In the genomic region with DNA sequence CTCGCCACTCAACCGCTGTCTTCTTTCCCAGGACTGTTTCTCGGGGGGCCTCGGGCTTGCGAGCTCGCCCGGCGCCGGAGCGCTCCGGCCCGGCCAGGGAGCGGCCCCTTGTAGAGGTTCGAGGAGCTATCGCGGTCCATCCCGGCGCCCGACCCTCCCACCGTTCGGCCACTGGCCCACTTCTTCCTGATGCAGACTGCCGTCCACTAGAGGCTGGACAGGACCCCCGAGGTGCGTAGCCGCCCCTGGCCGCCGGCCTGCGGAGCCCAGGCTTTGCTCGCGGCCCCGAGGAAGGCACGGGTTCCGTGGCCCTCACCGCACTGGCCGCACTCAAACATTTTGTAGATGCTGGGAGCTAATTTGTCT, we compare ENCODE assay signal across 8 mouse cellular contexts. TPM values are rescaled to one million over a fixed set of nuclear protein-coding genes. Genes with fewer than 3 reads are reported as not detected.
A peak's percentile ranks its signal among the peaks of the same experiment; 100 is the strongest.
DNase-seq lines count a peak whose midpoint lies in the region; ATAC-seq and TF ChIP-seq lines count a peak whose summit lies in the region.

No protein-coding gene starts in this region.

- in situ Hi-C loops in CH12.LX (cut with MboI; ENCODE audit: low pct_ligation_motif_present, low pct_unique_long_range_greater_than_20kb, low sequenced_read_pairs) = no loop called here

- peak; percentile 57 for ATAC-seq in kidney, embryonic 15.5 days (replicated peaks; ENCODE audit: low FRiP score)
- ATAC-seq in heart, embryonic 16.5 days (replicated peaks; ENCODE audit: extremely low read depth, insufficient read depth, low FRiP score) = no peak; the same call in 1 of the 2 replicates
- ATAC-seq in liver, embryonic 15.5 days (ENCODE audit: insufficient read depth) = no peak; the same call in 1 of the 2 replicates
- peak; percentile 40 for ATAC-seq in neural tube, embryonic 15.5 days (ENCODE audit: low FRiP score)

- TF ChIP-seq EP300 in CH12.LX (IDR thresholded peaks at IDR 0.05; ENCODE audit: low read length) = no peak

- DNase-seq in kidney, postnatal 36 days = no peak
- DNase-seq in CH12.LX (ENCODE audit: extremely low read depth) = no peak
- DNase-seq in cerebellum, adult 2 months = peak in 1 of 2 experiments; percentile 27
- no peak for DNase-seq in c-Kit-positive CD71-positive TER-119-positive erythroid progenitor cells, embryonic 14.5 days (ENCODE audit: low spot score)

- H3K27ac ChIP-seq in kidney, embryonic 15.5 days = peak overlapping the region; percentile 89
- peak overlapping the region; percentile 63 for H3K27ac ChIP-seq in CH12.LX (ENCODE audit: insufficient read depth, low read depth)
- peak overlapping the region; percentile 95 for H3K27ac ChIP-seq in cerebellum, adult 2 months (ENCODE audit: insufficient read depth, low read length)
- peak overlapping the region; percentile 90 for H3K27ac ChIP-seq in heart, embryonic 16.5 days (ENCODE audit: low read length)
- peak overlapping the region; percentile 90 for H3K27ac ChIP-seq in liver, embryonic 15.5 days (replicated peaks)
- peak overlapping the region; percentile 89 for H3K27ac ChIP-seq in neural tube, embryonic 15.5 days (replicated peaks)

- no peaks in the 10 kb centered on the region for H3K79me2 ChIP-seq in CH12.LX (replicated peaks; ENCODE audit: control insufficient read depth, extremely low read depth, insufficient read depth, poor library complexity, severe bottlenecking)

- H3K36me3 ChIP-seq in kidney, embryonic 15.5 days = no peaks in the 10 kb centered on the region
- H3K36me3 ChIP-seq in CH12.LX (replicated peaks in 1 of 2; ENCODE audit: control insufficient read depth in 1 of 2, insufficient read depth in 1 of 2, low read length in 1 of 2) = peaks cover 0 to 4% of the 10 kb centered on the region in 2 experiments
- no peaks in the 10 kb centered on the region for H3K36me3 ChIP-seq in heart, embryonic 16.5 days (ENCODE audit: control insufficient read depth, insufficient read depth)
- H3K36me3 ChIP-seq in liver, embryonic 15.5 days (replicated peaks) = no peaks in the 10 kb centered on the region
- H3K36me3 ChIP-seq in neural tube, embryonic 15.5 days = no peaks in the 10 kb centered on the region

- peak overlapping the region; percentile 63 for H3K9ac ChIP-seq in kidney, embryonic 15.5 days
- peak overlapping the region; percentile 71 for H3K9ac ChIP-seq in CH12.LX (ENCODE audit: insufficient read depth, low read depth)
- H3K9ac ChIP-seq in heart, embryonic 16.5 days (ENCODE audit: low read length) = peak overlapping the region; percentile 77
- peak overlapping the region; percentile 75 for H3K9ac ChIP-seq in liver, embryonic 15.5 days
- peak overlapping the region; percentile 73 for H3K9ac ChIP-seq in neural tube, embryonic 15.5 days (replicated peaks)

- H3K4me2 ChIP-seq in kidney, embryonic 15.5 days = peak overlapping the region; percentile 60
- no peak overlapping the region for H3K4me2 ChIP-seq in CH12.LX (ENCODE audit: insufficient read depth, low read depth, poor library complexity, severe bottlenecking)
- H3K4me2 ChIP-seq in heart, embryonic 16.5 days (ENCODE audit: low read depth, low read length) = peak overlapping the region; percentile 59
- peak overlapping the region; percentile 79 for H3K4me2 ChIP-seq in liver, embryonic 15.5 days
- H3K4me2 ChIP-seq in neural tube, embryonic 15.5 days = peak overlapping the region; percentile 54

- H3K4me3 ChIP-seq in kidney, embryonic 15.5 days (replicated peaks) = peak overlapping the region; percentile 65
- peak overlapping the region; percentile 61 to 85 (median 69) for H3K4me3 ChIP-seq in CH12.LX (replicated peaks in 1 of 3; ENCODE audit: low read depth in 2 of 3, low read length in 2 of 3, poor library complexity in 1 of 3)
- H3K4me3 ChIP-seq in cerebellum, adult 2 months (replicated peaks; ENCODE audit: insufficient read depth, low read depth, low read length) = peak overlapping the region; percentile 79
- H3K4me3 ChIP-seq in heart, embryonic 16.5 days (ENCODE audit: low read length) = peak overlapping the region; percentile 73
- H3K4me3 ChIP-seq in liver, embryonic 15.5 days (replicated peaks) = peak overlapping the region; percentile 74
- peak overlapping the region; percentile 62 for H3K4me3 ChIP-seq in neural tube, embryonic 15.5 days (replicated peaks)

- TF ChIP-seq CTCF in CH12.LX (conservative IDR thresholded peaks at IDR 0.05 in 1 of 2, IDR thresholded peaks at IDR 0.05 in 1 of 2; ENCODE audit: low read depth in 2 of 2, low read length in 2 of 2) = no peak
- no peak for TF ChIP-seq CTCF in cerebellum, adult 2 months (IDR thresholded peaks at IDR 0.05; ENCODE audit: borderline replicate concordance, insufficient read depth, low read depth, low read length)

- no peak for TF ChIP-seq RAD21 in CH12.LX (IDR thresholded peaks at IDR 0.05; ENCODE audit: low read depth, low read length)

- TF ChIP-seq POLR2A in CH12.LX (IDR thresholded peaks at IDR 0.05; ENCODE audit: low read depth, low read length) = no peak
- TF ChIP-seq POLR2A in cerebellum, adult 2 months (IDR thresholded peaks at IDR 0.05; ENCODE audit: borderline replicate concordance, insufficient read depth, low read length) = no peak

- H3K9me3 ChIP-seq in kidney, embryonic 15.5 days (replicated peaks) = no peaks in the 10 kb centered on the region
- H3K9me3 ChIP-seq in CH12.LX (replicated peaks; ENCODE audit: low read length) = no peaks in the 10 kb centered on the region
- no peaks in the 10 kb centered on the region for H3K9me3 ChIP-seq in heart, embryonic 16.5 days (replicated peaks; ENCODE audit: control insufficient read depth, low read length)
- no peaks in the 10 kb centered on the region for H3K9me3 ChIP-seq in liver, embryonic 15.5 days (replicated peaks)
- H3K9me3 ChIP-seq in neural tube, embryonic 15.5 days (replicated peaks) = no peaks in the 10 kb centered on the region

- H3K27me3 ChIP-seq in kidney, embryonic 15.5 days = peaks cover 74% of the 10 kb centered on the region
- no peaks in the 10 kb centered on the region for H3K27me3 ChIP-seq in CH12.LX (replicated peaks)
- no peaks in the 10 kb centered on the region for H3K27me3 ChIP-seq in cerebellum, adult 2 months (ENCODE audit: control insufficient read depth, insufficient read depth, low read length)
- H3K27me3 ChIP-seq in heart, embryonic 16.5 days (ENCODE audit: control insufficient read depth, insufficient read depth, low read length) = peaks cover 28% of the 10 kb centered on the region
- peaks cover 41% of the 10 kb centered on the region for H3K27me3 ChIP-seq in liver, embryonic 15.5 days
- peaks cover 56% of the 10 kb centered on the region for H3K27me3 ChIP-seq in neural tube, embryonic 15.5 days (replicated peaks)

- H3K4me1 ChIP-seq in kidney, embryonic 15.5 days = no peaks in the 10 kb centered on the region
- H3K4me1 ChIP-seq in CH12.LX (ENCODE audit: control insufficient read depth in 1 of 2, insufficient read depth in 2 of 2) = no peaks in the 10 kb centered on the region
- H3K4me1 ChIP-seq in cerebellum, adult 2 months (ENCODE audit: control insufficient read depth, insufficient read depth, low read length) = no peaks in the 10 kb centered on the region
- H3K4me1 ChIP-seq in heart, embryonic 16.5 days (ENCODE audit: control insufficient read depth, insufficient read depth, low read length) = no peaks in the 10 kb centered on the region
- 0 out of 2 replicates have a peak, but pooled peaks cover 5% of the 10 kb centered on the region for H3K4me1 ChIP-seq in liver, embryonic 15.5 days (replicated peaks)
- H3K4me1 ChIP-seq in neural tube, embryonic 15.5 days = no peaks in the 10 kb centered on the region

- WGBS in kidney, embryonic 15.5 days = 11% methylated on average over 35 of the region's 35 CpGs
- WGBS in cerebellum, adult 2 months = 5% methylated on average over 35 of the region's 35 CpGs
- WGBS in heart, embryonic 16.5 days = 12% methylated on average over 32 of the region's 35 CpGs
- 15% methylated on average over 35 of the region's 35 CpGs for WGBS in liver, embryonic 15.5 days (ENCODE audit: insufficient replicate concordance)
- WGBS in neural tube, embryonic 15.5 days = 17% methylated on average over 23 of the region's 35 CpGs

- dilution Hi-C loops in CH12.LX (cut with MboI; ENCODE audit: extremely low pct_ligation_motif_present, extremely low pct_unique_long_range_greater_than_20kb, low sequenced_read_pairs) = no loop called here

TF ChIP-seq in CH12.LX, 34 proteins besides CTCF, POLR2A, EP300 and RAD21:
- TF ChIP-seq ZKSCAN1 (IDR thresholded peaks at IDR 0.05; ENCODE audit: borderline replicate concordance, low read depth, low read length) = no peak

RNA-seq across cellular contexts. Expression of a gene that starts 0.8 kb away (rescaled TPM):
- polyA plus RNA-seq in kidney, embryonic 15.5 days (2015; fragmentation: Nextera tagmentation; extraction: Ambion mirVana) = 8.3 and 9.3 TPM in 2 replicates
- total RNA-seq in CH12.LX (2012; rRNA removed) (5.3 and 7.9 TPM in 2 replicates), CH12.LX (2014; rRNA removed) (8.1 and 8.4 TPM in 2 replicates)
- 9.4 TPM in 2 replicates for polyA plus RNA-seq in CH12.LX (2012; ENCODE audit: insufficient read length, low read depth)
- polyA plus RNA-seq in cerebellum, adult 2 months (2012; rRNA removed) = 8.4 and 9.2 TPM in 2 replicates
- polyA plus RNA-seq in heart, embryonic 16.5 days (2015; fragmentation: Nextera tagmentation; extraction: Ambion mirVana) = 4.5 and 5.8 TPM in 2 replicates
- polyA plus RNA-seq in liver, embryonic 15.5 days (2015; fragmentation: Nextera tagmentation; extraction: Ambion mirVana) = 3.2 TPM in 2 replicates
- 9.1 and 11.2 TPM in 2 replicates for polyA plus RNA-seq in neural tube, embryonic 15.5 days (2015; fragmentation: Nextera tagmentation; extraction: Ambion mirVana)

RNA-seq across cellular contexts. Expression of a gene that starts 22.5 kb away (rescaled TPM):
- polyA plus RNA-seq in kidney, embryonic 15.5 days (2015; fragmentation: Nextera tagmentation; extraction: Ambion mirVana) = 74.7 and 79.2 TPM in 2 replicates
- total RNA-seq in CH12.LX (2012; rRNA removed) = 130 and 154 TPM in 2 replicates
- total RNA-seq in CH12.LX (2014; rRNA removed) = 271 and 272 TPM in 2 replicates
- 243 and 244 TPM in 2 replicates for polyA plus RNA-seq in CH12.LX (2012; ENCODE audit: insufficient read length, low read depth)
- polyA plus RNA-seq in cerebellum, adult 2 months (2012; rRNA removed) = 72.2 and 109 TPM in 2 replicates
- 51.4 and 58.2 TPM in 2 replicates for polyA plus RNA-seq in heart, embryonic 16.5 days (2015; fragmentation: Nextera tagmentation; extraction: Ambion mirVana)
- polyA plus RNA-seq in liver, embryonic 15.5 days (2015; fragmentation: Nextera tagmentation; extraction: Ambion mirVana) = 37.2 and 37.4 TPM in 2 replicates
- polyA plus RNA-seq in neural tube, embryonic 15.5 days (2015; fragmentation: Nextera tagmentation; extraction: Ambion mirVana) = 74.9 and 80.0 TPM in 2 replicates

Comparison
In these comparisons a context has a peak if more than half of its experiments do, and no peak if none do; other contexts are left out.
1. ATAC-seq: peak in kidney, embryonic 15.5 days (single experiment) and neural tube, embryonic 15.5 days (single experiment); none in heart, embryonic 16.5 days (single experiment) and liver, embryonic 15.5 days (single experiment).
2. Peak in every context shown above with its lines, with median percentiles within 50 percentile points of each other: H3K27ac ChIP-seq, H3K4me3 ChIP-seq and H3K9ac ChIP-seq.